Mouse (Mus musculus) skeletal muscle tissue, adult 2 months (tissue): ENCODE data around the gene Zfp987.
"Not testable (repeated sequence)": the region's sequence is repeated elsewhere in the genome, so short reads cannot be mapped to it uniquely, and the experiment has no call there.

Experiments used
- DNase-seq: peaks from one replicate; pipeline ENCODE4 v3.0.0-alpha.2; 2012; ENCODE audit warnings: low read depth, low spot score

The Zfp987 gene

DNA sequence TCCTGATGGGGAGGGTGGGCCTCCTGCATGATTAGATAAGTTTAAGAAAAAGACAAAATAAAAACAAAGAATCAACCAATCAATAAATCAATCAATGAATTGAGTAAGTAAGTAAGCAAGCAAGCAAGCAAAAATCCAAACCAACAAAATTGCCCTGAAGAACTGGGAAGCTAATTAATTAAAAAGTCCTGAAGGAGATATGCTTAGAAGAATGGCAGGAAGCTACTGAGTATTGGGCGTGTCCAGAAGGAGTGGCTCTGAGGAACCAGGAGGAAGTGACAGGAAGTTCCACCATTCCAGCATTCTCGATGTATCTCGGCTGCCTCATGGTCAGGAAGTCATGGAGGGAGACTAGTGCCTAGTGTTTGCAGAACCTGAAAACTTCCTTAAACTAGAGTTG lies at the start of gene Zfp987:
Gene Zfp987, plus strand, starts transcription at position 301 of the 400 bp plus-strand sequence.
- DNase-seq = not testable (repeated sequence)

DNA sequence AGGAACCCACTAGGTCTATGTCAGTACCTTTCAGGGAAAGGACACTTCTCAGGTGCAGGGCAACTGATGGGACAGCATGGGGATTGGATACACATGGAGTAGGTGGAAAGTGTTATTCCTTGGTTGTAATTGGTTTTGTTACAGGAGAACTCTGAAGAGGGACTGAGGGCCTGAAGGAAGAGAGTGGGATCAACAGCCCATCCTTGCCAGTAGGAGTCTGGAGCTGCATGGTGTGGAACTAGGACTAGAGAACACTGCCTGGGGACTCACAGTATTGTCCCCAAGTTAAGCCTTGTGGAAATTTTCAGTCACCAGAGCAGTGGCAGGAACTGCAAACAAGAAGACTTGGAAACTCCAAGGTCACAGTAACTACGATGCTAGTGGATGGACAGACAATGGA lies 44.6 kb upstream of the Zfp987 start:
- not testable (repeated sequence) for DNase-seq

DNA sequence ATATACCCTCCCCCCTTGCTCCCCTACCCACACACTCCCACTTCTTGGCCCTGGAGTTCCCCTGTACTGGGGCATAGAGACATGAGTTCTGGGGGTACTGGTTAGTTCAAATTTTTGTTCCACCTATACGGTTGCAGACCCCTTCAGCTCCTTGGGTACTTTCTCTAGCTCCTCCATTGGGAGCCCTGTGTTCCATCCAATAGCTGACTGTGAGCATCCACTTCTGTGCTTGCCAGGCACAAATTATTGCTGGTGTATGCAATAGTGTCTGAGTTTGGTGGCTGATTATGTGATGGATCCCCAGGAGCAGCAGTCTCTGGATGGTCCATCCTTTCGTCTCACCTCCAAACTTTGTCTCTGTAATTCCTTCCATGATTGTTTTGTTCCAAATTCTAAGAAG lies 43.7 kb upstream of the Zfp987 start:
- not testable (repeated sequence) for DNase-seq

DNA sequence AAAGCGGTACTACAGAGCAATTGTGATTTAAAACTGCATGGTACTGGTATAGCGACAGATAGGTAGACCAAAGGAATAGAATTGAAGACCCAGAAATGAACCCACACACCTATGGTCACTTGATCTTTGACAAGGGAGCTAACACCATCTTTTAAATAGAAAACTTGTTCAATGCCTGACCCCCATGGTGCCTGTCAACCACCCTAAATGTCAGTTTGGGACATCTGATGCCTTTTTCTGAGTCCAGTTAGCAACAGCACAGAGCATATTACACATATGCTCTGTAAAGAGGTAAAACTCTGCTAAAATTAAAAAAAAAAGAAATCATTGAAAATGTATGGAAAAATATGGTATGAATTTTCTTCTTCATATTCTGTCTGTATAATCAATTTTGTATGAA lies 41.8 kb upstream of the Zfp987 start:
- no peak for DNase-seq

DNA sequence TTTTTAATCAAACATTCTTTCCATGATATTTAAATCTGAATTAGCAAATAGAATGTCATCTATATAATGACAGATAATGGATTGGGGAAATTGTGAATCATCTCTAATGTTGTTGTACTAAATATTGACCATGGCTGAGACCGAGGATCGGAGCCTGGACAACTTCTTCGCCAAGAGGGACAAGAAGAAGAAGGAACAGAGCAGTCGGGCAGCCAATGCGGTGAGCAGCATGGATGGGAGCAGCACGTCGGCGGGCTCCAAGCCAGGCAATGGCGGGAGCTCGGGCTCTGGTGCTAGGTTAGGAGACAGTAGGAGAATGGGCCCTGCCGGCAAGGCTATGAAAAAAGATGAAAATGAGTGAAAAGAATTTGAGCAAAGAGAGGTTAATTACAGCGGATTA lies 38.5 kb upstream of the Zfp987 start:
- not testable (repeated sequence) for DNase-seq

DNA sequence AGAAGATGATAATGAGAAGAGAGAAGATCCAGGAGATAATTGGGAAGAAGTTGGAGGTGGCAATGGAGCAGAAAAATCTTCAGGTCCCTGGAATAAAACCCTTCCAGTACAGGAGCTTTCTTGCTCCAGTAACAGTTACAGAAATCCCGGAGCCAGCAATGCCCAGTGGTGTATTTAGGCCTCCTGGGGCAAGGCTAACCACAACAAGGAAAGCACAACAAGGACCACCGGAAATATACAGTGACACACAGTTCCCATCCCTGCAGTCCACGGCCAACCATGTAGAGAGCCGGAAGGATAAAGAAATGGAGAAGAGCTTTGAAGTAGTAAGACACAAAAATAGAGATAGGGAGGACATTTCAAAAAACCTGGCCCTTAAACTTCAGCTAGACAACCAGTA lies 38.0 kb upstream of the Zfp987 start:
- DNase-seq = not testable (repeated sequence)

DNA sequence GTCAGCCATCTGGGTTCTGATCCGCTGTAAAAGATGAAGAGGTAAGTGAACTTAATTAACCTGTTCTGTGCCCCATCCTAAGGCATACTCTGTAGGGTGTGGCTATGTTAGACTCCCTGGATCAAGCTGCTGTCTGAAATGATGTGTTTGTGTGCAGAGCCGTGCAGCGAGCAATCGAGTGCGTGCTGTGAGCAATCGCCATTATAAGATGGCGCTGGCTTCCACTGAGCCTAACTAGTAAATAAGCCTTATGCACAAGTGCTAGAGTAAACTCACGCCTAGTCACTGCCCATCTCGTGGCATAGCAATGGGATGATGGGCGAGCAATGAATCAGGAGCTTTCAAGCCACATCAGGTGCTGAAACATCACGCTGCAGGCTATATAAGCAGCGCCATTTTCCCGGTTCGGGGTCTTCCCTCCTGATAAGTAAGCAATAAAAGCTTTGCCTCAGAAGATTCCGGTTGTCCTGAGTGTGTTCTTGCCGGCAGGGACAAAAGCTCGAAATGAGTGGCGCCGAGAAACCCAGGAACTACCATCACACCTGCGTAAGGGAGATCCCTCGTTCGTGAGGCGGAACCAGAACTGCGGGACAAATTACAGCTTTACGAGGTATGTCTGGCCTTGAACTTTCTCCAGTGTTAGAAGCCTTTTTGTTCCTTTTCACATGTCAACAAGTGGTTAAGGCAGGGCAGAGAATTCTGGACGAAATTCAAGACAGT lies 37.0 kb upstream of the Zfp987 start:
- DNase-seq = not testable (repeated sequence)

DNA sequence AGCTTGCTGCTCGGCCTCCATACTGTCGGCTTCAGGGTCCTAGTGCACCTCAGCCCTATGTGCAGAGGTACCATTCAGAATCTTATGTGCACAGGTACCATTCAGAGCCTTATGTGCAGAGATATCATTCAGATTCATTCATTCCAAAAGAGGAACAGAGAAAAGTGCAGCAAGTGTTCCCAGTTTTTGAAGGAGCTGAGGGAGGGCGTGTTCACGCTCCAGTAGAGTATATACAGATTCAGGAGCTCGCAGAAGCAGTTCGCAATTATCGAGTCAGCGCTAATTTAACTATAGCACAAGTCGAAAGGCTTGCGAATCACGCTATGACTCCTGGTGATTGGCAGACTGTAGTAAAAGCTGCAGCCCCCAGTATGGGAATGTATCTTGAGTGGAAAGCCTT lies 36.0 kb upstream of the Zfp987 start:
- not testable (repeated sequence) for DNase-seq

DNA sequence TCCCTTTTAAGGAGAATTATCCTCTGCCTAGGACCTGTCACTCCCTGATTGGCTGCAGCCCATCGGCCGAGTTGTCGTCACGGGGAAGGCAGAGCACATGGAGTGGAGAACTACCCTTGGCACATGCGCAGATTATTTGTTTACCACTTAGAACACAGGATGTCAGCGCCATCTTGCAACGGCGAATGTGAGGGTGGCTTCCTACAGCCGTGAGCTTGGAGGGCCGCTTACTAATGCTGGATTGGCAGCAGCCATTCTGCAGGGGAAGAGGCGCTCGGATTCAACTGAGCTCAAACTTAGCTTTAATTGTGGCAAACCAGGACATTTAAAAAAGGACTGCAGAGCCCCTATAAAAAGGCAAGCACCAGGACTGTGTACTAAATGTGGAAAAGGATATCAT lies 35.1 kb upstream of the Zfp987 start:
- DNase-seq = not testable (repeated sequence)

DNA sequence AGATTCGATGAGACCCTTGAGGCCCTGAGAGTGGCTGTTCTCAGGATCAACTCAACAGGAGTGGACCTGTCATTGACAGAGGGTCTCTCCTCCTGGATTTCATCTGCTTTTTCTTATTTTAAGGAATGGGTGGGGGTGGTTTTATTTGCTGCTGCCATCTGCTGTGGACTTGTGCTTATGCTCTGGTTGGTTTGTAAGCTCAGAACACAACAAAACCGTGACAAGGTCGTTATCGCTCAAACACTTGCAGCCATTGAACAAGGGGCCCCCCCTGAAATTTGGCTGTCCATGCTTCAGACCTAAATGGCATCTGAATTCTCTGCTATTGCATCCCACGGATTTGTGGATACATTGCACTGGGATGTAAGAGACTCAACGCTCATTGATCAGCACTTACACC lies 34.1 kb upstream of the Zfp987 start:
- DNase-seq = not testable (repeated sequence)

DNA sequence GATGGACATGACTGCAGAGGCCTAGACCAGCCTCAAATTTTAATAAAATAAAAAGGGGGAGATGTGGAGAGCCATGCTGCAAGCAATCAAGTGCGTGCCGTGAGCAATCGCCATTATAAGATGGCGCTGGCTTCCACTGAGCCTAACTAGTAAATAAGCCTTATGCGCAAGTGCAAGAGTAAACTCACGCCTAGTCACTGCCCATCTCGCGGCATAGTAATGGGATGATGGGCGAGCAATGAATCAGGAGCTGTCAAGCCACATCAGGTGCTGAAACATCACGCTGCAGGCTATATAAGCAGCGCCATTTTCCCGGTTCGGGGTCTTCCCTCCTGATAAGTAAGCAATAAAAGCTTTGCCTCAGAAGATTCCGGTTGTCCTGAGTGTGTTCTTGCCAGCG lies 33.5 kb upstream of the Zfp987 start:
- not testable (repeated sequence) for DNase-seq

DNA sequence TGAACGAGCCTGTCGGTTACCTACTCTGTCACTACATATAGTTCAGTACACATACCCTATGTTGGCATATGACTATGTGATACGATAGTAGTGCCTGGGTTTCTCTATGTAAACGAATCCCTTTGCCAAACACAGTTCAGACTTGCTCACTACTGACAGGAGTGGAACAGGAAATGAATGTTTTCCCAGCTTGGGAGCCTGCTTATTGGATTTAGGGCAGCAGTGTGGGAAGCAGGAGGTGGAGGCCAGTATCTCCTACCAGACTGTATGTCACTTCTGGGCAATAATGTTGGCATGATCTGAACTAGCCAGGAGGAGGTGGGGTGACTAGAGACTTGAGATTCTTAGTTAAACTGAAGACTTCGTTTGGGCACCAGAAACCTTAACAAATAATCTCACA lies 32.3 kb upstream of the Zfp987 start:
- DNase-seq = not testable (repeated sequence)

DNA sequence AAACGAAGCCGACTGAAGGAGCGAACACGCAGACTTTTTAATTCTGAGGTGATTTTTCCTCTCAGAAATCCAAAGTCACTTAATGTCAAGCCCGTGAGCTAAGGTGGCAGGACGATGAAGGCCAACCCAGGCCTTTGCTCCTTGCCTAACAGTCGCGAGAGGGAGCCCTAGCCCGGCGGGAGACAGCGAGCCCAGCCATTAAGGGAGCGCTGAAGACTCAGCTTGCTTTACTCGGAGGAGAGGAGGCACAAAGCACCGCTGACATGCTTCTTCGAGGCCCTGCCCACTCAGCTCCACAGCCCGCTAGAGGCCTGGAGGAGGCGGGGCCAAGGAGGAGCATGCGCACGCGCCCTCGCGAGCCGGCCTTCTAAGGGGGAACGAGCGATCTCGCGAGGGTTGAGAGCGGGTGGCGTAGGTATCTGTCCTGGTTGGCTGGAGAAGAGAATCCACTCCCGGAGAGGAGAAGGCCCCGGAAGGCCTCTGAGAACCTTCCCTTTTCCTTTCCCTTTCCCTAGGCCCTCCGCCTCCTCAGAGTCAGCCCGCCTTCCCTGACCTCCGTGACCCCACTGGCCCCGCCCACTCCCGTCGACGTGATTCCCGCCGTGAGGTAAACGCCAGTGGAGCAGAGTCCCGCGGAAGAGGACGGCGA lies 30.0 kb upstream of the Zfp987 start:
- DNase-seq = not testable (repeated sequence)

DNA sequence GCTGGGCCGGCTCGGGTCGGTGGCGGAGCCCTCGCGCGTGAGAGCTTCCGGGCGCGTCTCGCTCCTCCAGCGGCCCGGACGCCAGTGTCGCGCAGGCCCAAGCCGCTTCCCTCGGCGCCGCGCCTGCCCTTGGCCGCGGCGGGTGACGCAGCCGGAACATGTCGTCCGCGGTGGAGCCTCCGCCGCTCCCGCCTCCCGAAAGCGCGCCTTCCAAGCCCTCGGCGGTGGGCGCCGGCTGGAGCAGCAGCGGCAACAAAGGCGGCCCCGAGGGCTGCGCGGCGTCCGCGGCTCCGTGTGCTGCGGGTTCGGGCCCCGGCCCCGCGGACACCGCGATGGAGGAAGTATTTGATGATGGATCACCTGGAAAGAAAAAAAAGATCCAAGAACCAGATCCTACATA lies 29.5 kb upstream of the Zfp987 start:
- DNase-seq = not testable (repeated sequence)

DNA sequence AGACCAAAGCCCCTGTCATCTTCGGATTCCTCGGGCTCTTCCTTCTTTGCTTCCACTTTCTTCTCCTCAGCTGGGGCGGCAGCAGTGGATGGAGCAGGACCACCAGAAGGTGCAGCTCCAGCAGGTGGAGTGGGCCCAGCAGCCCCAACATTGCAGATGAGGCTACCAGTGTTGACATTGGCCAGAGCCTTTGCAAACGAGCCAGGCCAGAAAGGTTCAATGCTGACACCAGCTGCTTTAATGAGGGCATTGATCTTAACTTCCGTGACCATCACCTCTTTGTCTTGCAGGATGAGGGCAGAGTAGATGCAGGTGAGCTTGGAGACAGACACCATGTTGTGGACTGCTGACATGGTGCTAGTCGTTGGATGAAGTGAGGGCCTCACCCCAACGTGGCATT lies 23.8 kb upstream of the Zfp987 start:
- DNase-seq = not testable (repeated sequence)

DNA sequence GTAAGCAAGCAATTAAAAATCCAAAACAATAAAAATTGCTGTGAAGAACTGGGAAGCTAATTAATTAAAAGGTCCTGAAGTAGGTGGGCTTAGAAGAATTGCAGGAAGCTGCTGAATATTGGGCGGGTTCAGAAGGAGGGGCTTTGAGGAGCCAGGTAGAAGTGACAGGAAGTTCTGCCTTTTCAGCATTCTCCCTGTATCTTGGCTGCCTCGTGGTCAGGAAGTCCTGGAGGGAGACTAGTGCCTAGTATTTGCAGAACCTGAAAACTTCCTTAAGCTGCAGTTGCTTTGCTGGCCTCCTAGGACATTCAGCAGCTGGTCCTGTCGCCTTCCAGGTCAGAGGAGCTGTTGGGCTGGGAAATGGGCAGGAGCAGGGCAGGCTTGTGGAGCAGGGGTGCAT lies 4.3 kb downstream of the Zfp987 start:
- DNase-seq = not testable (repeated sequence)

DNA sequence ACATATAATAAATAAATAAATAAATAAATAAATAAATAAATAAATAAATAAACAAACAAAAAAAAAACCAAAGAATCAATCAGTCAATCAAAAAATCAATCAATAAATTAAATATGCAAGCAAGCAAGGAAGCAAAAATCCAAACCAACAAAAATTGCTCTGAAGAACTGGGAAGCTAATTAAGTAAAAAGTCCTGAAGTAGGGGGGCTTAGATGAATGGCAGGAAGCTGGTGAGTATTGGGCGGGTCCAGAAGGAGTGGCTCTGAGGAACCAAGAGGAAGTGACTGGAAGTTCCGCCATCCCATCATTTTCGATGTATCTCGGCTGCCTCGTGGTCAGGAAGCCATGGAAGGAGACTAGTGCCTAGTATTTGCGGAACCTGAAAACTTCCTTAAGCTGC lies 59.4 kb downstream of the Zfp987 start, which contains the start of gene Zfp600:
Gene Zfp600, plus strand, starts transcription at position 301 of the 400 bp plus-strand sequence.
- DNase-seq = not testable (repeated sequence)

DNA sequence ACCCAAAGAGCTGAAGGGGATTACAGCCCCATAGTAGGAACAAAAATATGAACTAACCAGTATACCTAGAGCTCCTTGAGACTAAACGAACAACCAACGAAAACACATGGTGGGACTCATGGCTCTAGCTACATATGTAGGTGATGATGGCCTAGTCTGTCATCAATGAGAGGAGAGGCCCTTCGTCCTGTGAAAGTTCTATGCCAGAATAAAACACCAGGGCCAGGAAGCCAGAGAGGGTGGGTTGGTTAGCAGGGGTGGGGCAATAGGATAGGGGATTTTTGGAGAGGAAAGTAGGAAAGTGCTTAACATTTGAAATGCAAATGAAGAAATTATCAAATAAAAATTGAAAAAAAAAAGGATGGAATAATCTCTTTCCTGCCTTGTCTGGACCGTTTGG lies 65.8 kb downstream of the Zfp987 start:
- DNase-seq = not testable (repeated sequence)

DNA sequence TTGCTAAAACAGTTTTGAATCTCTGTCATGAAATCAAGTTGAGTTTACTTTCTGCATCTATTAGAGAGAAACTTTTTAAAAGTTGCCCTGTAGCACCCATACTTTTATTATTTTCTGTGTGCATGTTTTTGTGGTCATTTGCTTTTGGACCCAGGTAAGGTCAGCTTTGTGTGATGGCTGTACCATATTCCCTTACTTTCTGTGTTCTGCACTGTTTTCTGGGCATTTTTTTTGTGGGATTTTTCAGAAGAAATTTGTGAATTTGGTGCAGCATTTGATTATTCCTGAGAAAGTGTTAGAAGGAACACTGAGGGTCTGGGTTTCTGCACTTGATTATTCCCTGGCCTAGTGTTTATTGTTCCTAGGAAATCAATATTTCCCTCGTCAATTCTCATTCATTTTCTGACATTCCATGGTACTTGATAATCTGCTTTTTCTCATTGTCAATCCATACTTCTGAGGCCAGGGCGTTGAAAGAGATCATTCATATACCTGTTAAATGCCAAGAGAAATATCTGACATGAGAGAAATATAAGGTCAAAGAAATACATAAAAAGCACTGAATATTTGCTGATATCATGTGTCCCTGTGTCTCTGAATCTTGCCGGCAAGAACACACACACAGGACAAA lies 70.2 kb downstream of the Zfp987 start:
- not testable (repeated sequence) for DNase-seq

DNA sequence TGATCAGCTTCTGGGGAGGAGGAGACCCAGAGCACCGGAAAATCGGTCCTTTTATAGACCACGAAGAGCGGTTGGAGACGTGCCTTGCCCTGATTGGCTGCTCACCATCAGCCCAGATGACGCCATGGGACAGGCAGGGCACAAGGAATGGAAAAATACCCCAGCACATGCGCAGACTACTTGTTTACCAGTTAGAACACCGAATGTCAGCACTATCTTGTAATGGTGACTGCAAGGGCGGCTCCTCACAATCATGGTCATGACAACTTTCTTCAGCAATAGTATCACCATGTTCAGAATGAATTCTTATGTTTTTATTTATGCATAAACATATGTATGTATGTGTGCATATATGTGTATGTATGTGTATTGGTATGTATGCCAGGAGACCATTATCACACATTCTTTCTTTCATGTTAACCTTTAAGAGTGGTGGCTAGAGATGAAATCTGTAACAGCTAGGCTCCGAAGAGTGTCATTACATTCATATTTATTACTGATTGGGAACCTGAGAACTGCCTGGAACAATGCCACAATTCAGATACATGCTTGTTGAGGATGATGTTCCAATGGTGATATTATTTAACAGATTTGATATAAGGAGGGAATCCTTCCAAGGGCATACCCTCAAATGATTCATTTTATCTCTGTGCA lies 70.9 kb downstream of the Zfp987 start:
- DNase-seq = not testable (repeated sequence)

DNA sequence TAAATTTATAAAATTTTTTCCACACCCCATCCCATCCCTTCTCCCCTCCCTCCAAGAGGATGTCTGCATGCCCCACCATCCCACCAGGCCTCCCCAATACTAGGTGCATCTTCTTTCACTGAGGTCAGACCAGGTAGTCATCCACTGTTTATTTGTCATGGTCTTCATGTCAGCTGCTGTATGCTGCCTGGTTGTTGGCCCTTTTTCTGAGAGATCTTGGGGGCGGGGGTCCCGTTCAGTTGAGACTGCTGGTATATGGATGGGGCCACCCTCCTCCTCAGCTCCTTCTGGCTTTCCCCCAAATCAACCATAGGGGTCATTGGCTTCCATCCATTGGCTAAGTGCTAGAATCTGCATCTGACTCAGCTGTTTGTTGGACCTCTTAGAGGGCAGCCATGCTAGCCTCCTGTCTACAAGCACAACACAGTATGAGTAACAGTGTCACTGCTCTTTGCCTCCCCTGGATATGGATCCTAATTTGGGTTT lies 71.7 kb downstream of the Zfp987 start:
- DNase-seq = not testable (repeated sequence)
